Mouse (Mus musculus) 3T3-L1 (cell line): ENCODE data around the gene Prkch.
A peak's percentile ranks its signal among the peaks of the same experiment; 100 is the strongest.

Experiments
- DNase-seq: peaks from one replicate; pipeline ENCODE4 v3.0.0-alpha.2; 2015; ENCODE audit warnings: low read depth, low spot score

Gene Prkch

GRCm38 (mm10) chr12:73754476-73755150 lies 170.0 kb downstream of the Prkch start:
- no peak for DNase-seq

DNA sequence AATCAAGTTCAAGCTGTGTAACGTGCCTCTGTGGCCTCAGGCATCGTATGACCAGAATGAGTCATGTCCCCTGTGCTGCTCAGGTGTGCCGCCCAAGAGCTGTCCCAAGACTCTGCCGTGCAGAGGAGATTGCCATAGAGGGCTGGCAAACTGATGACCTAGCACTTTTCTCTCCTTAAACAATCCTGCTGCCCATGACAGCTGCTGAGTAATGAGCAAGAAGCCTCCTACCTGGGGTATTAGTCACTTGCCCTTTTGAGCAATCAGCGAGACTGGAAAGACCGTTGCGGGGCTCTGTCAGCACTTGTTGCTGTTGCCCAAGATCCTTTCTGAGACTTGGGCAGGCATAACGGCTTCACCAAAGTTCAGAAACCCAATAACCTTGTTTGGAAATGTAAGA lies 171.1 kb downstream of the Prkch start:
- DNase-seq: peak; percentile 79

GRCm38 (mm10) chr12:73756527-73756926 lies 171.9 kb downstream of the Prkch start:
- DNase-seq: no peak

DNA sequence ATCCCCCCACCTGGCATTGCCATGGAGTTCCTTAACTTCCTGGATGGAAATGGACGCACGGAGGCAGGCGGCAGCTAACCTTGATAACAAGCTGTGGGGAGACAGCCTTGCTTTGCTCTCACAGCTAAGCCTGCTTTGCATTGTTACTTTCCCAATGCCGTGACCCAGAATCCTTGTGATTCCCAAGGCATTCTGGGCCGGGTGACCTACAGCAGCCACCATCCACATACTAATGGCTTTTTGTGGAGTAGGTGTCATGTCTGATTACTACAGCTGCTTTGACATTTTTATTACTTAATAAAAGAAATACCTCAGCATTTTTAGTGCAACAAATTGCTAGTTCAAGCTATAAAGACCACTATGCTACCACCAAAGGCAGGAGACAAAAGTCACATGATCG lies 177.4 kb downstream of the Prkch start:
- no peak for DNase-seq

DNA sequence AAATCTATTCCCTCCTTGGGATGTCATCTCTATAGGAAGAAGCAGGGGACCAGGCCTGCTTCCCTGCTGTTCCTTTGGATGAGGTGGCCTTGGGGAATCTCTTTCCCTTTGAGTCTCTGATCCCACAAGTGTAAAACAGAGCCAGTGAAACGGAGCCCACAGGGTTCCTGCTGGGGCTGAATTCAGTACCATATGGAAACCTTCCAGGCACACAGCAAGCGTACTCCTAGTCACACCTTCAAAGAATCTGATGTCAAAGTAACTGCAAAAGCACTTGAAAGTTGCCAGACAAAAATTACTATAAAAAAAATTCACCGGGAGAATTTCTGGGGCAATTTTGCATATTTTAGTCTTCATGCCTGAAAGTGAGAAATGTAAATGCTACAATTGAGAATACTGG lies 178.2 kb downstream of the Prkch start:
- DNase-seq: no peak

DNA sequence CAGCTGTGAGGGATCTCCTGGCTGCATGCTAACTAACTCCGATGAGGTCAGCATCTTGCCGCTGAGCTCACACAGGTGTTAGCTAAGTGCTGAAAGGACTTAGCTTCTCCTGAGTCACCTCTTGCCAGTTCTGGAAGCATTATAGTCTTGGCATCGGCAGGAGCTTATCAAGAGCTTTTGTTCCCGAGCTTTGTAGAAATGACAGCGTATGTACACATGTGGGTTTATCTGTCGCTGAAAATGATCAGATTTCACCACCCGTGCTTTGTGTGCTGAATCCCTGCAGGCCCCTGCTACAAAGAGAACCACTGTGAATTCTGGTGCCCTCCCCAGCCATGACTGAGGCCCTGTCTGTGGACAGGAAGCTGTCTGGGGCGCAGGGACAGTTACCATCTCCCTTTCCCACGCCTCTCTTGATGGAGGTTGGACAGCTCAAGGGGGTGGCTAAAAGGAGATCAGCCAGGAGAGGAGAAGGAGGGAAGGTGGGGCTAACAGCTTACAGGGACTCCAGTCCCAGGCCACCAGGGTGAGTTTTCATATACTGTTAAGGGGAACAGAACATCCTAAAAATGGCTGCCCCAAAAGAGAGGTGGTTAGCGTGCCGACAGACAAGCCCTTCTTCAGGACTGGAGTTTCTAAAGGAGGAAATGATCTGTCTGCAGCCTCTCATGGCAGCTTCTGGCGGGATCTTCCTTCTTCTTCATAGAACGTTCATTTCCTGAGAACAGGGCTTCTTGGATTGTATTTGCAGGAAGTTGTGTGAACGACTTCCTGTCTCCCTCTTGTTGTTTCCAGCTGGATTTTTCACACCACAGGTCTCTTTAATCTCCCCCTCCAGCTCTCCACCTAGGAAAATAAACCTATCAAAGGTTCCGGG lies 180.3 kb downstream of the Prkch start:
- no peak for DNase-seq

DNA sequence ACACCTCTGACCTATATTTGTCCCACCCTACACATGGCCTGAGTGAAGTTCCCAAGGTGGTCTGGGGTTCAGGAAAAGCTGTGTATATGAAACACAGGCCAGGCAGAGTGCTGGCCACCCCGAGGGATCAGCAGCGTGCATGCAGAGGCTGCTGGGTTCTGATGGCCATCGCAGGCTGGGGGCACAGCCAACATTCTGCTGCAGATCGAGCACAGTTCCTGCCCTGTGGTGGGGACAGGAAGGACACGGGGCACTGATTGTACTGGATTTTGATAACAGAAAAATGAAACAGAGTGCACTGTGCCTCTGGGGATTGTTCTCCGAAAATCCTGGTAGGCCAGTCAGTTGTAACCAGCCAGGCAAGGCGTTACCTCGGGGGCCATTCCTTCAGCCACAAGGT lies 181.6 kb downstream of the Prkch start:
- DNase-seq: no peak

DNA sequence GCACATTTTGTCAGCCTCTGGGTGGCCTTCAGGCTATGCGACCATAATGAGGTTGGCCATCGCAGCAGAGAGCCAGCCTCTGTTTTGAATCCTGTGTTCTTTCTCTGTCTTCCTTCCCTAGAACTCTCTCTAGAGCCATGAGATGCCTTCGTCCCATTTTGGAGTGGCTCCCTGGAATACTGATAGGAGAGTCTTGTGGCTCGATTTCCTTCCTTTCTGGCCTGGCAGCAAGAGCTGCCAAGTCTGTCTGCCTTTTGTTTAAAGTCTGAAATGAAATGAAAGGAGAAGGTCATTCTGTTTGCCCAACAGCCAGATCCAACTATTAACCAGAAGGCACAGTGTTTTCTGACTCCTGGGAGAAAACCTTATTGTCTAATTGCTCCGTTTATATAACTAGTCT lies 184.2 kb downstream of the Prkch start:
- DNase-seq: no peak

DNA sequence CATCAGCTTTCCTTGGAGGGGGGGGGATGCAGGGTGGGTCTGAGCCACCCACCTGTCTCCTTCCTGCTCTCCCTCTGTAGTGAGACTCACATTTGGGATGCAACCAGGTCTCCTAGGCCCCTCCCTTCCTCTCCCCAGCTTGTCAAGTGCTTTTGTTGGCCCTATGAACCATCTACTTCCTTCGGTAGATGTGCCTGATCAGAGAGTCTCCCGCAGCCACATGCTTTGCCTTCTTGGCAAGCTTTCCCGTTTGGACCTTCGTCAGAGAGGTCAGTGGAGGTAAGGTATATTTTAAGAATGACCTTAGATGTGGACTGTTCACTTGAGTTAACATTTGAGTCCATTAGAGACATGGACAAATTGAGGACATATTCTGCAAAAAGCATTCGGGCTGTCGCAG lies 184.9 kb downstream of the Prkch start:
- DNase-seq: no peak

DNA sequence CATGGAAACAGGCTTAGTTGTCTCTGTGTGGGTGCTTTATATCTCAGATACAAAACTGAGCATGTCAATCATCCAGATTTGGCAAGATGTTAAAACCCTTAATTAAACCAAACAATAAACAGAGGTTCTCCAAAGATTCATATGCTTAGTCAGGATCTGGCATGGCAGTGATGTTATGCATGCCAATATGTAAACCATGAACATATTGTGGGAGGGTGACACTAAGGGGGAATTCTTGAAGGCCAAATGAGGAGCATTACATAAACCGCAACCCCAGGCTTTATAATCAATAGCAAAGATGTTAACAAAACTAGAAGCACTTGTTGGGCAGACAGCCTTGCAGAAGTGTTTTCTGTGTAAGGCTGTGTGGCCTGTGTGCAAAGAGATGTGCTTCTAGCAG lies 186.2 kb downstream of the Prkch start:
- DNase-seq: no peak

DNA sequence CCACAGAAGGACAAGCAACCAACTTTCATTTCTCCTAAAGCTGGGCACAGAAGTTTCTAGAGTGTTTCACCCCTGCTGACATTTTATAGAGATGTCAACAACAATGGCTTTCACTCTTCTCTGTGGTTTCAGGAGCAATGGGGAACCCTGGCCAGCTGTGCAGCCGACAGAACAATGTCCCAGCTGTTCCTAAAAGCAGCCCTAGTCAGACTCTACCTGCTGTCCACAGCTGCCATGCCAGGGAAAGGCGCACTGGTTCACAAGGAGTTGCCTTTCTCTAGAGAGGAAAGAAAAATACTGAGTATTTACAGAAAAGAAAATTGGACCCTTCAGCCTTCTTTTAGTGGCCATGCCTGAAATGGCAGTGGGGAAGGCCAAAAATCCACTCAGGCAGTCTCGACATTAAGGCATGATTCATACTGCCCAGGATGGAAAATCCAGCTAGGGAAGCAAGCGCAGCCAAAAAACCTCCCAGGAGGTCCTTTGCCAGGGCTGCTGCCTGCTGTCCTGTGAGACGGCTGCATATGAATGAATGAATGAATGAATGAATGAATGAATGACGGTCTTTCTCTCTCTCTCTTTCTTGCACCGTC lies 190.3 kb downstream of the Prkch start:
- DNase-seq: peak; percentile 77

GRCm38 (mm10) chr12:73776401-73776945 lies 191.9 kb downstream of the Prkch start:
- DNase-seq: no peak

DNA sequence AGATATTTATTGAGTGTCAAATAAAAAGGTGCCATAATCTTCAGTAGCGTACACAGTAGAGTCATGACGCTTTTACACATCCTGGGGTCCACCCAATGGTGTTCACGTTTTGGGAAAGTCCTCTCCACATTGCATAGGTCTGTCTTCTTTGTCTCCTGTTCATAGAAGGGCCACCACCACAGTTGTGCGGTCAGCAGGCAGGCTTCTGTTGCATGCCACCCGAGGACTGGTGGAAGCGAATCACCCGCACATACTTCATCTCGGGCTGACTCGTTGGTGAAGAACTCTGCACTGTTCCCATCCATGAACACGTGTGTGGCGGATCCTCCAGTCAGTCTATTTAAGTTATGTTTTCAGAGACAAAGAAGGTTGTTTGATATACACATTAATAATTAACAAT lies 193.1 kb downstream of the Prkch start:
- peak; percentile 50 for DNase-seq

DNA sequence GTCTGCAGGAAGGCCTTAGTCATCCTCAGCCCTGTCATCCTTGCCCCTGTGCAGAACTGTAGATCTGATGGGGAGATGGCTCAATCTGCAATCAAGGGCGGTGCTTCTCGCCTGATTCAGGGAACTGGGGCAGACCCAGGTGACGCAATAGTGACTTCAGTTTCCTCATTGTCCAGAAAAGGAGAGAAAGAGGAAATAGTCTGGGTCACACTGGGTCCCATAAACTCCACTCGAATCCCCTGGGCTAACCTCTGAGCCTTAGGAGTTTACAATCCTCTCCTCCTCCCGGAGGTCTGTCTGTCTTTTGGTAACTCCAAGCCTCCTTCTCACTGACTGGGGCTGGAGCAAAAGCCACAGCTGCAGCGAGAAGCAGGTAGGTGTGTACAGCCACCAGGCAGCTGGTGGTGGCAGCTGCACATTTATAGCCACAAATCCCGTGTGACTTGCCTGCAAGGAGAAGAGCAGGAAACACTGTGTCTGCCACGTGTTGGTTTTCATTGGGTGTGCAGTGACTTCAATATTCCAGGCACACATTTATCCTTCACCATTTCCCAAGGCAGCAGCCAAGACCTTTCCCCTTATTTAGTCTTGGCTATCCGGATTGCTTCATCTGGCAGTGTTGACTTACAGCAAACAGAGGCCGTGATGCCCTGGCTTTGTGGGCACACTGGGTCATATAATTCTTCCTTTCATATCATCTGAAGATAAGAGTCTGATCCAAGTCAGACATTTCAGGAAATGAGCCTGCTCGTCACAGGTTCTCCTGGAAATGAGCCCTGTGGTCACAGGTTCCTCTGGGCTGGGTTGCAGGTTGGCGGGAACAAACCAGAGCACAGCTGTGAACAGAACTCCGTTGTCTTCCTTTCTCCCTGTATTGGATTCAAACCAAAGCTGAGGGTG lies 195.0 kb downstream of the Prkch start:
- DNase-seq: peak; percentile 94

DNA sequence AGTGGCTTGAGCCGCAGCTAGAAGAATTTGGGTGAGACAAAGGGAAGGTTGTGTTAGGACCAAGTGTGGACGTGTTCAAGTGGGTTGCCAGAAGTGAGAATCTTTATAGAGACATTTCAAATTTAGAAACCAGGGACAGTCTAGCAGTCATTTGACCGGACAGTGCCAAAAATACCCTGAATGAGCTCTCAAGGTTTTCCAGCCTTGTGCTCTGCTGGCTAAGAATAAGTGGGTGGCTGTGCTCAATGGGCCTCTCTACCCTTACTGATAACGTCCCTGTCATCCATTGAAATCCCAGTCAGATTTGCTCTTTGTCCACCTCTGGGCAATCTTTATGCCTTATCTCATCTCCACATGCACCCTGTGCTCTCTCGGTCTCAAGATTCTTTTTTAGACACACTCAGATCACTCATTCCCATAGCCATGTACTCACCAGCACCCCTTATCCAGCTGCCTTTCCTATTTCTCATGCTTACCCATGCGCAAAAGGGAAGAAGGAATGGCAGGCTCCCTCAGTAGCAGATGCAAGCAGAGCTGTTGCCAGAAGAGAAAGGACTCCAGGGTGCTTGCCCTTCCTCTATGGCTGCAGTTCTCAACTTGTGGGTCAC lies 196.9 kb downstream of the Prkch start:
- DNase-seq: no peak

- DNase-seq: peak; percentile 95
Measured at GRCm38 (mm10) chr12:73786909-73787308, 202.3 kb downstream of the Prkch start.

GRCm38 (mm10) chr12:73788850-73789249 lies 204.3 kb downstream of the Prkch start:
- no peak for DNase-seq

- DNase-seq: peak; percentile 97
Measured at GRCm38 (mm10) chr12:73790571-73791108, 206.0 kb downstream of the Prkch start.

DNA sequence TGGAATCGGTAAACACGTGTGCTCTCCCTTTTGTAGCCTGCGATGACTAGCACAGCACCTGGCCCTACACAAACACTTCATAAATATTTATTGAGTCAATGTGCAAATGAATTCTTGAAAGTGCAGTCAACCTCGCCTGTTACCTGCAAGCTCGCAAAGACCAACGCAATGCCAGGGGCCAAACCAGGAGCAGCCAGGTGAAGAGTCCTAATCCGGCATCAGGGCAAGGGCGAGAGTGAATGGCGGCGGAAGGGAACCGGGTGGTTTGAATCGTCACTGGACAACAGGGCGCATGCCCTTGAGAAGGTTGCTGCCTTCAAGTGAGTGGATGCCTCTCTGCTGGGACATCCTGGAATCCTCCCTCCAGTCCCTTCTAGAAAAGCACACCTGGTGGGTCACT lies 208.6 kb downstream of the Prkch start:
- no peak for DNase-seq

DNA sequence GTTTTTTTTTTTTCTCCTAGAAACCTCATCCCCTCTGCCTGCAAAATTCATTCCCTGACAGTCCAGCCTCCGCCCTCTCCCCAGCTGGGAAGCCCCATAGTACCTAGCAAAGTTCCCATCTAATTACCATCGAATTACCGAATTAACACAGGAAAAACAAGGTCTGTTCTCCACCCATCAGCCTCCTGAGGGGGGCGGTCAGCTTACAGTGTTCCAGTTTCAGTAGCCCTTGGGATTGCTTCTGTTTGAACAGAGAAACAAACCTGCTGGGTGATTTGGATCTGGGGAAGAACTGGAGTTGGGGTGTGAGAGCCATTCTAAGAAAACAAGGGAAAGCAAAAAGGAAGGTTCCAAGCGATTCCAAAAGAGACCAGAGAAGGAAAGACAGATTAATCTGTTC lies 209.1 kb downstream of the Prkch start:
- DNase-seq: no peak
